Mouse (Mus musculus) midbrain, embryonic 10.5 days (tissue): ENCODE measurements around the gene Ttc7b. TPM values are rescaled to one million over a fixed set of nuclear protein-coding genes. Genes with fewer than 3 reads are reported as not detected.

Experiments used
- DNase-seq: peaks from one replicate; pipeline ENCODE4 v3.0.0-alpha.2; 2017; ENCODE audit warnings: low spot score
- H3K27ac ChIP-seq: fragments of 300-500 bp; sonication (generic); replicated peaks from 2 replicates; pipeline ENCODE4 v1.5.1; 2016; ENCODE audit warnings: mild to moderate bottlenecking
- H3K27me3 ChIP-seq: fragments of 300-500 bp; sonication (generic); 2 replicates; pipeline ENCODE4 v1.6.1; 2016; ENCODE audit warnings: low read depth, mild to moderate bottlenecking; ENCODE audit not compliant: poor library complexity, severe bottlenecking
- H3K36me3 ChIP-seq: fragments of 300-500 bp; sonication (generic); 2 replicates; pipeline ENCODE4 v1.6.1; 2016; ENCODE audit warnings: mild to moderate bottlenecking, moderate library complexity
- H3K4me1 ChIP-seq: fragments of 300-500 bp; sonication (generic); 2 replicates; pipeline ENCODE4 v1.6.1; 2016
- H3K4me3 ChIP-seq: fragments of 300-500 bp; sonication (generic); 2 replicates; pipeline ENCODE4 v1.5.1; 2016; ENCODE audit warnings: mild to moderate bottlenecking, moderate library complexity
- H3K9me3 ChIP-seq: fragments of 300-500 bp; sonication (generic); replicated peaks from 2 replicates; pipeline ENCODE4 v1.6.1; 2016; ENCODE audit warnings: mild to moderate bottlenecking
- WGBS: fragments of 180-500 bp; shearing (Covaris S2); methylation state at CpG from one replicate; pipeline ENCODE4 v1.1.7; 2016; 5-methylcytosine and 5-hydroxymethylcytosine counted together
- polyA plus RNA-seq: library from polyadenylated mRNA; unstranded; fragments of >200 nt; fragmentation: Nextera tagmentation; extraction: Ambion mirVana; gene quantifications from 2 replicates; pipeline ENCODE4 v1.2.1, GENCODE M21; 2016

Ttc7b gene
- polyA plus RNA-seq, 1 experiment from 2014 or later = 5.2 TPM

DNA sequence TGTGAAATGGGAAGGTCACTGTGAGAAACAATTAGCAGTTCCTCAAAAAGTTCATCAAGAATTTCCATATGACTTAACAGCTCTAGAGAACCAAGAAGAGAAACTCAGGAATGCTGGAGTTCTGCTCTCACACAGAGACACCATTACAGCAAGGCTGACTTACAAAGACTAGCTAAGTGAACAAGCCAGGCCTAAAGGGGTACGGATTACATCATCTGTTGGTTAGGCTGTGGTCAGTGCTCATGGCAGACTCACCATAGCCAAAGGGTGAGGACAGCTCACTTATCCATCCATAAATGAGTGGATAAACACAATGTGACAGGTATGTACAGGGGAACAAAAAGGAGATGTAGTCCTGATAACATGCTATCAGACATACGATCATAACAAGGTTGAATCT, 123.8 kb downstream of the Ttc7b start:
- H3K27me3 ChIP-seq = no peaks in the 10 kb centered on the region
- H3K9me3 ChIP-seq = 0 out of 2 replicates have a peak, but pooled peaks cover 2% of the 10 kb centered on the region
- no peak for DNase-seq
- 92% methylated on average over 2 of the region's 2 CpGs for WGBS
- H3K4me3 ChIP-seq = no peak overlapping the region
- H3K36me3 ChIP-seq = peaks cover 57% of the 10 kb centered on the region
- H3K27ac ChIP-seq = no peak overlapping the region
- peaks cover 6% of the 10 kb centered on the region for H3K4me1 ChIP-seq

DNA sequence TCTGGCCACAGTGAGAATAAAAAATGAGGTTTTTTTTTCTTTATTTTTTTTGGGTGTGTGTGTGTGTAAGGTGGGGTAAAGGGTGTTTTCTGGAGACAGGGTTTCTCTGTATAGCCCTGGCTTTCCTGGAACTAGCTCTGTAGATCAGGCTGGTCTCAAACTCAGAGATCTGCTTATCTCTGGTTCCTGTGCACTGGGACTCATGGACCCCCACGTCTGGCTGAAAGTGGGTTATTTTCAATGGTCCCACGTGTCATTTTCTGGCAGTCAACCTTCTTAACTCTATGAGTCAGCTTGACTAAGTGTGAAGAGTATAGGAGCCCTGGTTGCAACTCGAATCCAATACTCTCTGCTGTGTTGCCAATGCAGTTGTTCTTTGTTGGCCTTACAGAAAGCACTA, 127.1 kb downstream of the Ttc7b start:
- no peak for DNase-seq
- 86% methylated on average over 3 of the region's 3 CpGs for WGBS

DNA sequence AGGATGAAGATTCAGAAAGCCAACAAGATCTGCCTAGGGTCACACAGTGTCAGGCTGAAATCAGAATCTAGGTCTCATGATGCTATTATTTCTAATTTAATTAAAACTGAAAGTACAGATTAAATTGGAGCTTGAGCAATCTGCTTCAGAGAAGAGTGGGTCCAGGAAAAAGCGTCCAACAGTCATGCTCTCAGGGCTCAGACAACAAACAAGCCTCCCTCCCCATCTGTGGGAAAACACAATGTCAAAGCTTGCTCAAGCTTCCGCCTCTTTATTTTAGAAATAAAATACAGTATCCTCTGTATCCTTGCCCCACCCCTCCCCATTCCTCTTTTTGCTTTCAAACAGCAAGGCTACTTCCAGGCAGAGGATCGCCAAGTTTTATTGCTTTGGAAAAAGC, 127.5 kb downstream of the Ttc7b start:
- Histone ChIP-seq H3K9me3 (0 out of 2 replicates have a peak, but pooled peaks cover 2% of the 10 kb centered on the region), H3K4me3 (no peak overlapping the region), H3K36me3 (peaks cover 54% of the 10 kb centered on the region), H3K4me1 (peaks cover 8% of the 10 kb centered on the region; the same call in 1 of the 2 replicates), H3K27me3 (no peaks in the 10 kb centered on the region), H3K27ac (no peak overlapping the region)
- no peak for DNase-seq
- WGBS = 88% methylated on average over 3 of the region's 3 CpGs

More for the DNA sequence above, 127.1 kb downstream of the Ttc7b start:
- Histone ChIP-seq H3K27ac (no peak overlapping the region), H3K4me3 (no peak overlapping the region), H3K36me3 (peaks cover 51% of the 10 kb centered on the region), H3K9me3 (0 out of 2 replicates have a peak, but pooled peaks cover 2% of the 10 kb centered on the region), H3K27me3 (no peaks in the 10 kb centered on the region), H3K4me1 (peaks cover 10% of the 10 kb centered on the region)

DNA sequence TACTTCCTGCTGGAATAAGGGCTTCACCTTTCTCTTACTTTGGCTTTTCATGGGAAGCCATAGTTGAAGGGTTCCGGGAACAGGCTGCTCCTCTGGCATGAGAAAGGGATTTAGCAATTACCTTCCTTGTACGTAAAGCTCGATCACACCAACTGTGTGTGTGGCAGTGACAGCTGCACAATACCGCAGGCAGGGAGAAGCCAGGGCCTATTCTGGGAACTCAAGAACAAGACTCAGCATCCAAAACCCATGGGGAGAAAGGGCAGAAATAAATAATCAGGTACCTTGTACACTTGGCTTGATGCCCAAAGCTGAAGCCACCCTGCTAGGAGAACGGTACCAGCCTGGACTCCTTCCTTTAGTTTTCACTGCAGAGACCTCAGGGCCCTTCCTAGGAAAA, 128.2 kb downstream of the Ttc7b start:
- H3K27me3 ChIP-seq = no peaks in the 10 kb centered on the region
- H3K27ac ChIP-seq = no peak overlapping the region
- WGBS = 96% methylated on average over 5 of the region's 5 CpGs
- DNase-seq = no peak
- 0 out of 2 replicates have a peak, but pooled peaks cover 2% of the 10 kb centered on the region for H3K9me3 ChIP-seq
- peaks cover 58% of the 10 kb centered on the region for H3K36me3 ChIP-seq
- H3K4me1 ChIP-seq = peaks cover 8% of the 10 kb centered on the region; the same call in 1 of the 2 replicates
- no peak overlapping the region for H3K4me3 ChIP-seq

DNA sequence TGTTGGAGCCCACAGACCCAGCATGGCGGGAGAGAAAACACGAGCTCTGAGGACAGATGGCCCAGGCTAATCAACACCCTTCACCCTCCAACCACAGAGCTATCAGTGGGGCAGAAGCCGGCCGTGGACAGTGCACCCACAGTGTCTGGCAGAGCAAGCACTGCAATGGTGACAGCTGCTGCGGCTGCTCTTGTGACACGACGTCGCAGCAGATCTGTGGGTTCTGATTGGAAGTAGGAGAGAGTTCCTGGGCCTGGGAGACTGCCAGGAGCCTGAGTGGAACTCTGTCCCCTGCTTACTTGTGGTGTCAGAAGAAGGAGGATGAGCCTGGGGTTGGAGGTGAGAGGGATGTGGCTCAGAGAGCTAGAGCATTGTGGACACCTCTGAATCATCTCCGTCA, 128.7 kb downstream of the Ttc7b start:
- Histone ChIP-seq H3K9me3 (0 out of 2 replicates have a peak, but pooled peaks cover 2% of the 10 kb centered on the region), H3K27me3 (no peaks in the 10 kb centered on the region), H3K4me1 (peaks cover 8% of the 10 kb centered on the region; the same call in 1 of the 2 replicates), H3K4me3 (no peak overlapping the region), H3K27ac (no peak overlapping the region), H3K36me3 (peaks cover 64% of the 10 kb centered on the region)
- DNase-seq = no peak
- 90% methylated on average over 9 of the region's 9 CpGs for WGBS

DNA sequence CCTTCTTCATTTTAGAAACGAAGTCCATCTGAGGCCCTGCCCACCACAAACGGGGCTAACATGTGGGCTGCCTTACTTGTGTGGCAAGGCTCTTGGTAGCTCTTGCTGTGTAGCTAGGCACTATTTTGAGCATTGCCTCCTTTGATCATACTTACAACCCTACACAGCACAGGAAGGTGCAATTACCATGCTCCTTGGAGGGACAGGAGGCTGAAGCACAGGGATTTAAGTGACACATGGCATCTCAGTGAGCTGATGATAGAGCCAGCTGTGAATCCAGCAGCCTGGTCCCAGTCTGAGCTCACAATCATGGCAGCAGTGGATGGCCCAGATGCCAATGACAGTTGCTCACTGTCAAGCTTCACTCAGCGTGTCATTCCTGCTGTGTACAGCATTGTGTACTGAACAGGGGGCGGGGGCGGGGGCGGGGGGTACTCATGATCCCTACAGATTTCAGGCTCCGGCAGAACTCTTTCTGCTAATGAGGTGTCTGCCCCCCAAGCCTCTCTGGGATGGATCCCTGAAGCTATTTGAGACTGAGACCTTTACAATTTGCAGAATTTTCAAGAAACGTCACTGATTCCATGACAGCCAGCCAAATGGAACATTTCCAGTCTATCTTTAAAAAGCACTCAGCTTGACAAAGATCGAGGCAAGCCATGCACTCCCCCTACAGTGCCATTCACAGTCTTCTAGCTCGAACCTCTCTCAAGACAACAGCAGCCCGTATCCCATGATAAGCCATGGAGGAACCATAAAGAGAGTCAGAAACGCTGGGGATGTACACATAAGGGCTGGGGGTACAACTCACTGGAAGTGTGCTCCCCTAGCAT, 130.5 kb downstream of the Ttc7b start:
- peaks cover 74% of the 10 kb centered on the region for H3K36me3 ChIP-seq

DNA sequence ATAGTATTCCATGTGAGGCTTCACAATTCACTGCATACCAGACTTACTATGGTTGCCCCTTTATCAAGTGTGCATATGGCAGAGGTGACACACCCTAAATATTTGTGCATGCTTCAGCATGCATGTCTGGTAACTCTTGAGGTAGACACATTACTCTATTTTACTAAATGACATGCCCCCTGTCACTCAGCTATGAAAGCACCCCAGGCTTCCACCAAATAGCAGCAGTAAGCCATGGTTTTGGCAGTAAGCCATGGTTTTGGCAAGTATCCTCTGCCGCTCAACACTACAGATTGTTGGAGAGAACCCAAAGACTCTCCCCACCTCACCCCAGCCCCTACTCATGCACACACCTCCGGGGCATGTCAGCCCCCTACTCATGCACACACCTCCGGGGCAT, 134.4 kb downstream of the Ttc7b start:
- H3K9me3 ChIP-seq = no peaks in the 10 kb centered on the region
- H3K27me3 ChIP-seq = no peaks in the 10 kb centered on the region
- no peak for DNase-seq
- no peak overlapping the region for H3K27ac ChIP-seq
- no peak overlapping the region for H3K4me3 ChIP-seq
- 97% methylated on average over 3 of the region's 3 CpGs for WGBS
- peaks cover 8% of the 10 kb centered on the region; the same call in 1 of the 2 replicates for H3K4me1 ChIP-seq
- H3K36me3 ChIP-seq = peaks cover 82% of the 10 kb centered on the region

More for the DNA sequence above, 130.5 kb downstream of the Ttc7b start:
- no peaks in the 10 kb centered on the region for H3K27me3 ChIP-seq
- DNase-seq = no peak
- H3K4me1 ChIP-seq = peaks cover 8% of the 10 kb centered on the region; the same call in 1 of the 2 replicates
- 72% methylated on average over 12 of the region's 12 CpGs for WGBS
- no peak overlapping the region for H3K4me3 ChIP-seq
- 0 out of 2 replicates have a peak, but pooled peaks cover 2% of the 10 kb centered on the region for H3K9me3 ChIP-seq
- no peak overlapping the region for H3K27ac ChIP-seq

DNA sequence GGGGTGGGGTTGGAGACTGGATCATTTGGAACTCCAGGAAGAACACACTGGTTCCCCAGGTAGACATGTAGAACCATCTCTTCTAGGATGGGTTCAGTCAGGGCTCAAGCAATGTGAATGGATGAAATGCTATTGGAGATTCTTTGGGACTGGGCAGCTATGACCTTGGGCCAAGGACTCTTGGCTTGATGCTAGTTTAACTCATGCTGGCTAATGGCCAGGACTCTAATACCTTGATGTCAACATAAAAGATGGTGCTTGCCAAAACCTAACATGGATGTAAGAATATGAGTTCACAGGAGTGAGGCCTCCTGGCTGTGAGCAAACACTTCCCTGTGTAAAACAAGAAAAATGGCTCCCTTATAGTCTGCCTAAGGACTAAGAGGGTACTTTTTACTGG, 138.1 kb downstream of the Ttc7b start:
- no peak overlapping the region for H3K27ac ChIP-seq
- H3K27me3 ChIP-seq = no peaks in the 10 kb centered on the region
- H3K4me3 ChIP-seq = no peak overlapping the region
- peaks cover 56% of the 10 kb centered on the region for H3K36me3 ChIP-seq
- no peak for DNase-seq
- no peaks in the 10 kb centered on the region for H3K9me3 ChIP-seq
- H3K4me1 ChIP-seq = peaks cover 4% of the 10 kb centered on the region; the same call in 1 of the 2 replicates

DNA sequence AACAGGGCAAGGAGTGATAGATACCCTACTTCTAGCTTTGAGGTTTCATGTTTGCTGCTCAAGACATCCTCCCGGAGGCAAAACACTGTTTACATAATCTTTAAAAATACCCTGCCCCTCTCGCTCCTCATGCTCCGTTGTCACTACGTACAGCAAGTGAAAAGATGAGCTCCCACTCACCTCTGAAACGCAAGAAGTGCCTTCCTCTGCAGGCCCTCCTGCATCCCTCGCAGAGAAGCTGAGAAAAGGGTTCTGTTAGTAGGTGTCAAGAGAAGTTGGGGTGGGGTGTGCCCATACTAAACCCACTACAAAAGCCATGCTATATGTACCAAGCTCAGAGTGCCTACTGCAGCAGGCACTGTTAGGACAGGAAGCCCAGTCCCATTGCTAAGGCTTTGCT, 138.7 kb downstream of the Ttc7b start:
- no peak overlapping the region for H3K4me3 ChIP-seq
- H3K27me3 ChIP-seq = no peaks in the 10 kb centered on the region
- peaks cover 51% of the 10 kb centered on the region for H3K36me3 ChIP-seq
- H3K4me1 ChIP-seq = peaks cover 4% of the 10 kb centered on the region; the same call in 1 of the 2 replicates
- no peaks in the 10 kb centered on the region for H3K9me3 ChIP-seq
- no peak for DNase-seq
- 91% methylated on average over 6 of the region's 6 CpGs for WGBS
- H3K27ac ChIP-seq = no peak overlapping the region

DNA sequence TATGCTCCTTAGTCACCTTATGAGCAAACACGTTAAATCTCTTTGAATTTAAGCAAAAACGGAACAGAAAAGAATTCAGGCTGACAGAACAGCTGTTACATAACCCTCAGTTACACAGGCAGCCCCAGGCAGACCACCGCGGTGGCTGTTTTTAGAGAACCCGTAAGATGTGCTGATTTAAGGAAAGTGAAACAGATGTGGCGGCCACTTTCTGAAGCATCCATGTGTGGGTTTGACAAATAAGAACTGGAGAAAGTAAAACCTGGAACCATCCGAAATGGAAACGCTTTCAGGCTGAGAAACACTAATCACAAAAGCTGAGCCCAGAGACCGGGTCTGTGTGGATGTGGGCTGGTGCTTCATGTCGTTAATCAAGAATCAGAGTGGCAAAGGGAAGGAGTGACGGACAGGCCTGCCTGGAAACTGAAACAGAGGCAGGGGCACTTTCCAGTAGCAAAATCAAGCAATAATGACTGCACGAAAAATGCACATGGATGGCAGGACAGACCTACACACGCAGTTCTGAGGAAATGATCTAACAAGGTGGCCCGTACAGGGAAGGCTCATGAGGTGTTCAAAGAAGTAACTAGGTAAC, 139.8 kb downstream of the Ttc7b start:
- no peaks in the 10 kb centered on the region for H3K27me3 ChIP-seq
- WGBS = 85% methylated on average over 14 of the region's 14 CpGs
- no peak for DNase-seq
- no peaks in the 10 kb centered on the region for H3K9me3 ChIP-seq
- peaks cover 42% of the 10 kb centered on the region for H3K36me3 ChIP-seq
- peaks cover 4% of the 10 kb centered on the region; the same call in 1 of the 2 replicates for H3K4me1 ChIP-seq
- no peak overlapping the region for H3K4me3 ChIP-seq
- H3K27ac ChIP-seq = no peak overlapping the region

DNA sequence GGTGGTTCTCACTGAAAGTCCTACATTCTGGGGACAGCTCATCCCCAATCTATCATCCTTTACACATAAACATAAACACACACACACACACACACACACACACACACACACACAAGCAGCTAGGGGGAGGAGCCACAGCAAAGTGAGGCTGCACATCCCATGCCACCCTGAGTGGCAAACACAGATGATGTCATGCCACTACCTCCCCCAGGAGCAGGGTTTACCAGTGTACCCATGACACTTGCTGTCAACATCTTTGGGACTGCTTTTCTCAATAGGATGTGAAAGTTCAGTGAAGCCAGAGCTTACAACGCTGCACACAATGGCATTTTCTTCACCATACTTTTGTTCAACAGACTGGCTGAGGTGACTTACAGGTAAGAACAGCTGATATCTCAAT, 140.8 kb downstream of the Ttc7b start:
- Histone ChIP-seq H3K4me1 (peaks cover 4% of the 10 kb centered on the region; the same call in 1 of the 2 replicates), H3K9me3 (no peaks in the 10 kb centered on the region), H3K27me3 (no peaks in the 10 kb centered on the region), H3K36me3 (peaks cover 43% of the 10 kb centered on the region), H3K4me3 (no peak overlapping the region), H3K27ac (no peak overlapping the region)
- WGBS = 93% methylated on average over 1 of the region's 1 CpGs
- no peak for DNase-seq

DNA sequence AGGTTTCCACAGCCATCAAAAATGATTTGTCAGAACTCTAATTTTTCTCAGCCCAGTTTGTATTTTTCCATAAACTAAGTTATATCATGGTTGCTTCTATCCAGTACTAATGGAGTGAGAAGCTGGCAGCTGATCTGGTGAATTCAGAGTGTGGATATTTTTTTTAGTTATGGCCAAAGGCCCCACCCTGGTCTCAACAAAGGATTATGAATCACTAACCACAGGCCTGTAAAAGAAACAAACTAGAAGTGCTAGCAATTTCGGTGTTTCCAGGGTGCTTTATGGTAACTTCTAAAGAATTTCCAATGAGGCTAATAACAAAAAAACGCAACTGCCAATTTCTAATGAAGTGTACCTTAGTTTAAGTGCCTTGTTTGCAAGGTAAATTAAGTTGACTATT, 142.4 kb downstream of the Ttc7b start:
- no peaks in the 10 kb centered on the region for H3K9me3 ChIP-seq
- H3K4me1 ChIP-seq = peaks cover 4% of the 10 kb centered on the region; the same call in 1 of the 2 replicates
- no peaks in the 10 kb centered on the region for H3K27me3 ChIP-seq
- H3K4me3 ChIP-seq = no peak overlapping the region
- H3K36me3 ChIP-seq = peaks cover 44% of the 10 kb centered on the region
- WGBS = 72% methylated on average over 2 of the region's 2 CpGs
- H3K27ac ChIP-seq = no peak overlapping the region
- DNase-seq = no peak

DNA sequence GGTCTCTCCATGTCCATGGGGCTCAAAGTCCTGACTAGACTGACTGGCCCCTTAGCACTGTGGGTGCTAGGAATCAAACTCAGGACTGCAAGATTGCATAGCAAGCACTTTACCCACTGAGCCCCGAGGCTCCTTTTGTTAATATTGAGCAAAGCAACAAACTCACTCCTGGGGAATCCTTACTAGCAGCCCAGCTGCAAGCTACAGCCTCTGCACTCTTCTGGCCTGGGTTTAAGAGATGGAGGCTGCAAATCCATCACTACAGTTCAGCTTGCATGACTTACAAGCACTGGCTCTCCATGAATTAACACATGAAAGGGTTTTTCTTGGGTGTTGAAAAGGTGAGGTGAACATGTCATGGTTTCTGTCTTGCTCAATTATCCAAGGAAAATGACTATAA, 142.8 kb downstream of the Ttc7b start:
- 0 out of 2 replicates have a peak overlapping the region, but pooled peaks have one; percentile 49 for H3K27ac ChIP-seq
- H3K4me3 ChIP-seq = no peak overlapping the region

More for the DNA sequence above, 142.8 kb downstream of the Ttc7b start:
- H3K27me3 ChIP-seq = no peaks in the 10 kb centered on the region
- DNase-seq = no peak
- peaks cover 44% of the 10 kb centered on the region for H3K36me3 ChIP-seq
- no peaks in the 10 kb centered on the region for H3K9me3 ChIP-seq
- peaks cover 4% of the 10 kb centered on the region; the same call in 1 of the 2 replicates for H3K4me1 ChIP-seq
- whole genome bisulfite sequencing = 64% methylated on average over 1 of the region's 1 CpGs
